Mouse (Mus musculus): ENCODE measurements around the gene Palm2. TPM values are rescaled to one million over a fixed set of nuclear protein-coding genes. Genes with fewer than 3 reads are reported as not detected.

The Palm2 gene
- polyA plus RNA-seq, 2 experiments: 2.7 to 5.3 TPM

- Histone ChIP-seq H3K27ac (replicated peaks; ENCODE audit: low read depth, low read length) (no peak overlapping the region), H3K36me3 (ENCODE audit: control insufficient read depth, insufficient read depth, low read length) (peaks cover 6% of the 10 kb centered on the region; the same call in 1 of the 2 replicates), H3K9me3 (ENCODE audit: control insufficient read depth, low read length) (no peaks in the 10 kb centered on the region), H3K27me3 (ENCODE audit: control insufficient read depth, insufficient read depth, low read length) (no peaks in the 10 kb centered on the region), H3K4me2 (replicated peaks; ENCODE audit: low read depth, low read length, severe bottlenecking) (no peak overlapping the region), H3K4me1 (ENCODE audit: control insufficient read depth, insufficient read depth, low read length) (0 out of 2 replicates have a peak, but pooled peaks cover 3% of the 10 kb centered on the region), H3K9ac (ENCODE audit: low read depth, low read length, severe bottlenecking) (no peak overlapping the region), H3K4me3 (replicated peaks; ENCODE audit: low read length) (no peak overlapping the region)
- ATAC-seq (ENCODE audit: low FRiP score, low read depth) (no peak), DNase-seq (ENCODE audit: low spot score) (no peak)
- WGBS: 60% methylated on average over 12 of the region's 12 CpGs
- no peak for TF ChIP-seq POLR2A (IDR thresholded peaks at IDR 0.05; ENCODE audit: borderline replicate concordance, extremely low read depth, insufficient read depth, insufficient read length)
Observed at GRCm38 (mm10) chr4:57684676-57685215, 250.7 kb downstream of the Palm2 start.

- Histone ChIP-seq H3K9ac (ENCODE audit: low read depth, low read length, severe bottlenecking) (no peak overlapping the region), H3K4me2 (replicated peaks; ENCODE audit: low read depth, low read length, severe bottlenecking) (no peak overlapping the region), H3K27ac (replicated peaks; ENCODE audit: low read depth, low read length) (no peak overlapping the region), H3K4me3 (replicated peaks; ENCODE audit: low read length) (no peak overlapping the region), H3K27me3 (ENCODE audit: control insufficient read depth, insufficient read depth, low read length) (no peaks in the 10 kb centered on the region), H3K36me3 (ENCODE audit: control insufficient read depth, insufficient read depth, low read length) (peaks cover 16% of the 10 kb centered on the region; the same call in 1 of the 2 replicates), H3K9me3 (ENCODE audit: control insufficient read depth, low read length) (no peaks in the 10 kb centered on the region), H3K4me1 (ENCODE audit: control insufficient read depth, insufficient read depth, low read length) (0 out of 2 replicates have a peak, but pooled peaks cover 3% of the 10 kb centered on the region)
- no peak for TF ChIP-seq POLR2A (IDR thresholded peaks at IDR 0.05; ENCODE audit: borderline replicate concordance, extremely low read depth, insufficient read depth, insufficient read length)
- DNase-seq (ENCODE audit: low spot score): no peak
- no peak for ATAC-seq (ENCODE audit: low FRiP score, low read depth)
- 57% methylated on average over 3 of the region's 3 CpGs for WGBS
Observed at GRCm38 (mm10) chr4:57686736-57687135, 252.7 kb downstream of the Palm2 start.

- no peak for TF ChIP-seq POLR2A (IDR thresholded peaks at IDR 0.05; ENCODE audit: borderline replicate concordance, extremely low read depth, insufficient read depth, insufficient read length)
- ATAC-seq (ENCODE audit: low FRiP score, low read depth) (no peak), DNase-seq (ENCODE audit: low spot score) (no peak)
- no peaks in the 10 kb centered on the region for H3K27me3 ChIP-seq (ENCODE audit: control insufficient read depth, insufficient read depth, low read length)
- H3K4me2 ChIP-seq (replicated peaks; ENCODE audit: low read depth, low read length, severe bottlenecking): no peak overlapping the region
- 0 out of 2 replicates have a peak, but pooled peaks cover 3% of the 10 kb centered on the region for H3K4me1 ChIP-seq (ENCODE audit: control insufficient read depth, insufficient read depth, low read length)
- no peak overlapping the region for H3K4me3 ChIP-seq (replicated peaks; ENCODE audit: low read length)
- WGBS: 80% methylated on average over 3 of the region's 3 CpGs
- H3K9me3 ChIP-seq (ENCODE audit: control insufficient read depth, low read length): no peaks in the 10 kb centered on the region
- H3K9ac ChIP-seq (ENCODE audit: low read depth, low read length, severe bottlenecking): no peak overlapping the region
- no peak overlapping the region for H3K27ac ChIP-seq (replicated peaks; ENCODE audit: low read depth, low read length)
- peaks cover 16% of the 10 kb centered on the region; the same call in 1 of the 2 replicates for H3K36me3 ChIP-seq (ENCODE audit: control insufficient read depth, insufficient read depth, low read length)
Observed at GRCm38 (mm10) chr4:57687583-57687982, 253.5 kb downstream of the Palm2 start.

- no peak for ATAC-seq (ENCODE audit: low FRiP score, low read depth)
- Histone ChIP-seq H3K9ac (ENCODE audit: low read depth, low read length, severe bottlenecking) (no peak overlapping the region), H3K4me3 (replicated peaks; ENCODE audit: low read length) (no peak overlapping the region), H3K27me3 (ENCODE audit: control insufficient read depth, insufficient read depth, low read length) (no peaks in the 10 kb centered on the region), H3K36me3 (ENCODE audit: control insufficient read depth, insufficient read depth, low read length) (peaks cover 16% of the 10 kb centered on the region; the same call in 1 of the 2 replicates), H3K9me3 (ENCODE audit: control insufficient read depth, low read length) (no peaks in the 10 kb centered on the region), H3K4me1 (ENCODE audit: control insufficient read depth, insufficient read depth, low read length) (0 out of 2 replicates have a peak, but pooled peaks cover 3% of the 10 kb centered on the region), H3K27ac (replicated peaks; ENCODE audit: low read depth, low read length) (no peak overlapping the region), H3K4me2 (replicated peaks; ENCODE audit: low read depth, low read length, severe bottlenecking) (no peak overlapping the region)
- no peak for TF ChIP-seq POLR2A (IDR thresholded peaks at IDR 0.05; ENCODE audit: borderline replicate concordance, extremely low read depth, insufficient read depth, insufficient read length)
- DNase-seq (ENCODE audit: low spot score): no peak
- 76% methylated on average over 9 of the region's 9 CpGs for WGBS
Observed at GRCm38 (mm10) chr4:57688131-57688530, 254.1 kb downstream of the Palm2 start.

GRCm38 (mm10) chr4:57690001-57690400 is 256.0 kb downstream of the Palm2 start:
- ATAC-seq (ENCODE audit: low FRiP score, low read depth) (no peak), DNase-seq (ENCODE audit: low spot score) (no peak)
- 70% methylated on average over 6 of the region's 6 CpGs for WGBS
- no peaks in the 10 kb centered on the region for H3K9me3 ChIP-seq (ENCODE audit: control insufficient read depth, low read length)
- H3K36me3 ChIP-seq (ENCODE audit: control insufficient read depth, insufficient read depth, low read length): peaks cover 26% of the 10 kb centered on the region; the same call in 1 of the 2 replicates
- H3K9ac ChIP-seq (ENCODE audit: low read depth, low read length, severe bottlenecking): no peak overlapping the region
- H3K4me2 ChIP-seq (replicated peaks; ENCODE audit: low read depth, low read length, severe bottlenecking): no peak overlapping the region
- no peak for TF ChIP-seq POLR2A (IDR thresholded peaks at IDR 0.05; ENCODE audit: borderline replicate concordance, extremely low read depth, insufficient read depth, insufficient read length)
- H3K4me1 ChIP-seq (ENCODE audit: control insufficient read depth, insufficient read depth, low read length): 0 out of 2 replicates have a peak, but pooled peaks cover 2% of the 10 kb centered on the region
- no peaks in the 10 kb centered on the region for H3K27me3 ChIP-seq (ENCODE audit: control insufficient read depth, insufficient read depth, low read length)
- H3K4me3 ChIP-seq (replicated peaks; ENCODE audit: low read length): no peak overlapping the region
- no peak overlapping the region for H3K27ac ChIP-seq (replicated peaks; ENCODE audit: low read depth, low read length)

Data from limb, embryonic 14.5 days (tissue).